Mouse (Mus musculus): ENCODE results near the gene Ifnab.

The Ifnab gene

DNA sequence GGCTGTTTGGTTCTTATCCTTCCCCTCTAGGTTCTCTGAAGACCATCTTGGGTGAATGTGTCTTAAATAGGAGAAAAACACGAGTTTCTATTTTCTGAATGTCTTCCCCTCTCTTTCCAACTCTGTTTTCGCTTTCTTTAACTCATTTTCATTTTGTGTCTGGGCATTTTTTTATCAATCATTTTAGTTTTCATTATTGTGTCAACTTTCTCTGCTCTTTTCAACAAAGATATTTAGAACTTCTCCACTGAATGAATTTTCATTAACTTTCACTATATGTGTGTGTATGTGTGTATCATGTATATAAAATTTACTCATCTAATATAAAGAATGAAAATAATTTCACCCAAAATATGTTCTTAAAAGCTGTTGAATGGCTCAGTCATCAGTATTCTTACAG, at the start of gene Ifnab:
Ifnab (minus strand) TSS at position 101 of the 400 bp plus-strand sequence.
- no peak for DNase-seq

DNA sequence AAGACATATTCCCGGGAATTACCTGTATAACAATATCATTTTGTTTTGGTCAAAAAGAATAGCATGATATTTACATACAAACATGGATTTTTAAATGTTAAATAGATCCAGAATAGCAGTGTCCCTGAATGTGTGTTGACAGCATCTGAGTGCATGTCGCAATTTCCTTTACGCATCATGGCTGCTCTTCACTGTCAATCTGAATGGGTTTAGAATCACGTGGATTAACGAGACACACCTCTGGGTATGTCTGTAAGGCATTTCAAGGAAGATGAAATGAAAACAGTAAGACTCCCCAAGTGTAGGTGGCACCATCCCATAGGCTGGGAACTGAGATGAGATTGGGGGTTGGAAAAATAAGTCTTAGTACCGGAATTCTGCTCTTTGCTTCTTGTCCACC, 47.9 kb upstream of the Ifnab start:
- no peak for DNase-seq

DNA sequence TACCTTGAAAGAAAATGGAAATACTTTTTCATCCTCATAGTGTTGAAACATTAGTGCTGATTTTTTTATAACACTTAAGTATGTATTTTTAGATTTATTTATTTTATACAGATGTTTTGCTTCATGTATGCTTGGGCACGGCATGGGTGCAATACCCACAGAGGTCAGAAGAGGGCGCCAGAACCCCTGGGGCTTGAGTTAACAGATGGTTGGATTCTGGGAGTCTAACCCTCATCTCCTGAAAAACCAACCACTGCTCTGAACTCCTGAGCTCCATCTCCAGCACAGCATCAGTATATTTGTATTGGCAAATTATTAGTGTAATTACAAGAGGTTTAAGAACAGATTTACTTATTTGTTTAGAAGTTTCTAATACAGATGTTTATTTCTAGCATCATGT, 47.3 kb upstream of the Ifnab start:
- DNase-seq: peak; percentile 63 to 75

DNA sequence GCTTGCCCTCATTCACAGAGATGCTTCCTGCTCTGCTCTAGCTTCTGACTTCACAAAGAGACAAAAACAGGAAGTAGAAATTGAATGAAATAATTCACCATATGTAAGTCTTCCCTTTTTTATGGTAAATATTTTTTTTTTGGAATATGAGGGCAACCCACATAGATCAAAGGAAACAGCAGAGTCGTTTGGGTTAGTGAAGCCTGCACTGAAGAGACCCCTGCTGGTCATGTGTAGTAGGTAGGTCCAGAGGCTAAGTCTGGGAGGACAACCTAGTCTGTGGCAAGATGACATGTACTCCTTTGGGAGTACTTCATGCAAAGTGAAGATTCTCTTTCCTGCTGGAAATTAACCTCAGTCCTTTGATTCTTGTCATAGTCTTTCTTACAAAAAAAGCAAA, 36.2 kb upstream of the Ifnab start:
- DNase-seq: peak; percentile 44 to 45

DNA sequence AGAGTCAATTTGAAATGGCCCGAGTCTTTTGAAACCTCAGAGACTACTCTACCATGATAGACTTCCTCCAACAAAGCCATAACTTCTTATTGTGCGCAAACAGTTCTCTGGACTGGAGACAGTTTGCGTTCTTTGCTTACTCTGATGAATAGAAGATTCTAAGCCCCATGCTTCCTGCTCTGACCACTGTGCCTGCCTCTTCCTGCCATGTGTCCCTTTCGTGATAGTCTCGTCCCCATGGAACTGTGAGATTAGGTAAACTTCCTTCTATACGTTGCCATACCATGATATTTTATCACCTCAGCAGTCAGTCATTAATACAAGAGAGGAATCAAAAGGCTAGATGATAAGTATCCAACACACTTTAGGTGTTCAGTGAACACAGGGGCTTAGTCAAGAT, 35.6 kb upstream of the Ifnab start:
- DNase-seq: no peak

DNA sequence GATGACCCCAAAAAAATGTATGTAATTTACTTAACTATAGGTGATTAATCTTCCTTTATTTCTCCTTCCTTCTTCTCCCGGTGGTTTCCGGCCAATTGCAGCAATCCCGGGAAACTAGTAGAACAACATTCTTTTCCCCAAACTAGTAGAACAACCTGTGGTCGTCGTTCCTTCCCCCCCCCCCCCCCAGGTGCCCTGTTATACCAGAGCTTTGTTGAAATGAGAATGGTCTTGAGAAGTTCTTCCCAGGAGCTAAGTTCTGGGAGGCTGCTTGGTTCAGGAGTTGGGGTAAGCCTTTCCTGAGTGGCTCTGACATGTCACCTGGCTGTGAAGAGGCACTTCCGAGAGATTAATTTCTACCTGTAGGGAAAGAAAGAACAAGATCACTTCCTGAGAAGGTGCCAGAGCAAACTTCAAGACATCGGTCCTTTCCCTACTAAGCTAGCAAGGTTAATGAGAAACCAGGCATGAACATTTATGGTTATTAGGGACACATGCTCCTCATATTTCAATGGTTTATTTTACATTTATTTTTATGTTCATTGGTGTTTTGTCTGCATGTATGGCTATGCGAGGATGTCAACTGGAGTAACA, 32.4 kb upstream of the Ifnab start:
- DNase-seq: no peak

GRCm38 (mm10) chr4:88721791-88722721, 30.9 kb upstream of the Ifnab start, which contains the start of the genes Gm26566 and Klhl9:
Gene Gm26566 (plus strand): TSS chr4:88721805.
Gene Klhl9 (minus strand): TSS chr4:88722465.
- peak; percentile 87 to 89 for DNase-seq

DNA sequence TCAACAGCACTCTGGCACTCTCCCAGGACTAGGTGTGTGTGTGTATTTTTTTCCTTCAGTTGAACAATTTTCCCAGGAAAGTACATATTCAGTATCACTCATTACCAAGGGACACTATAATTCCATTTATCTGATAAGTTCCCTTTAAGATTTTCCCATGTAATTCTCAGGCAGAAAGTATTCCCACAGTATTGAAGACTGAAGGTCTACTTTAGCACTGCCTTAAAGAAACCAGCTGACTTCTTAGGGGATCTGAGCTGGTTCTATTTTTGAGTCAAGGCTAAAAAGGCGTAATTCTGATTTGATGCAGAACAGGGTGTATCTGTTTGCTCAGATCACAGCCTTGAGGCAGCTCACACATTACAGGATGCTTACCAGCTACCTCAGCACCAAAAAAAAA, 27.6 kb upstream of the Ifnab start:
- no peak for DNase-seq

DNA sequence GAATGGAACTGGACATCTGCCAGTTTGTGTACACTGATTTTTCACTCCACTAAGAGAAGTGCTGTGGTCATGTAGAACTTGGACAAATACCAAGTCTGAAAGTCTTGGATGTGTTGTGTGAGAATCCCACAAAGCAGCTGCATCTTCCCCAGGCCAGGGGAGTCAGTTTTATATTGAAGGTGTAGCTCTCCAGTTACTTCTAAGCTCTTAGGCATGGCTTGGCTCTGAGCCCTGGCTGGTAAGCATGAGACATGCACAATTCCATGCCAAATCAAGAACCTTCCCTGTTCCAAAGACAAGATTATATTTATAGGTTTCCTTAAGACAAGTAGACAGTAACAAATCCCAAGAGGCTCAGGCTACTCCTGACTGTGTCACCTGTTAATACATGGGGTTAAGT, 23.9 kb upstream of the Ifnab start:
- no peak for DNase-seq

- DNase-seq: no peak
Measured at GRCm38 (mm10) chr4:88714281-88714680, 23.1 kb upstream of the Ifnab start.

DNA sequence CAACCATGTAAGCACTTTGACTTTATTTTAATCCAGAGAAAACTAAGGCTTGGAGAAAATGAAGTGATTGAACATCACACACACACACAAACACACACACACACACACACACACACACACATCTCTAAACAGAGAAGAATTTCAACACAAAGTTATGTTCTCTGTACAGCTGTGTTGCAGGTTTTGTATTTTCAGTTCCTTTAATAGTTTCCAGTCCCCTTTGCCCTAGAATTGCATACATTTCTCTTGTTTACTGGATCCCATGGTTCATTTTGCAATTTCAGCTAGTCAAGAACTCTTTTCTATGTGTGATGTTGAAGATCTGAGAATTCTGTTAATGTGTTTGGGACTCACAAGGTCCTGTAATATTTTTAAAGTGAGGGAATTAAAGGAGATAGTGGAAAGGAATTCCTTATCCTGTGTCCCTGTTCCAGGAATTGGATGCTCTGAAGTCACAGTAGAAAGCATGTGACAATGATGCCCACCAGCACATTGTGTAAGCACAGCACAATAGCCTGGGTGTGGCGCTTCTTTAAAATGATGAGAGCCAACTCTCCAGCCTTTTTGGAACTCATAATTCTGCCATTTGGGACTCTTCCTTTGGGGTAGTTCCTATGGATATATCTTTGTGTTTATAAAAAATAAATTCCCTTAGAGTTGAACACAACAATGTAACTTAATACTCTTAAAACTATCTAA, 16.1 kb upstream of the Ifnab start:
- no peak for DNase-seq

DNA sequence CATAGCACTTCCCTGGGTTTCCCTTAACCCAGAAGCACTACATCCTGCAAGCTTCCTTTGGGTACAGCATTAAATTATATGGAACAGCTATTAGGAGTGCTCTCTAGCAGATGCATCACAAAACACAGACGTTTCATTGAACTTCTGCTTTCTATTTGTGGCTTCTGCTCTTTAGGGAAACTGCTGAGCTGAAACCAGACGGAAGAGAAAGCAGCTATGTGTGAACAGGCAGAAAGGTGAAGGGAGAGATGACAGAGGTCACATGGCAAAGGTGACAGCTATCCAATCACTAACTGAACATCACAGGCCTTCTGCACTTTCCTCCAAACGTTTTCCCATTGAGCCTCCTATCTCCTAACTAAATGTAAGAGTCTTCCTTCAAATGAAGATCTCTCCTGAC, 14.8 kb upstream of the Ifnab start:
- DNase-seq: no peak

- DNase-seq: no peak
Measured at GRCm38 (mm10) chr4:88699301-88699700, 8.1 kb upstream of the Ifnab start.

- no peak for DNase-seq
Measured at GRCm38 (mm10) chr4:88698781-88699180, 7.6 kb upstream of the Ifnab start.

DNA sequence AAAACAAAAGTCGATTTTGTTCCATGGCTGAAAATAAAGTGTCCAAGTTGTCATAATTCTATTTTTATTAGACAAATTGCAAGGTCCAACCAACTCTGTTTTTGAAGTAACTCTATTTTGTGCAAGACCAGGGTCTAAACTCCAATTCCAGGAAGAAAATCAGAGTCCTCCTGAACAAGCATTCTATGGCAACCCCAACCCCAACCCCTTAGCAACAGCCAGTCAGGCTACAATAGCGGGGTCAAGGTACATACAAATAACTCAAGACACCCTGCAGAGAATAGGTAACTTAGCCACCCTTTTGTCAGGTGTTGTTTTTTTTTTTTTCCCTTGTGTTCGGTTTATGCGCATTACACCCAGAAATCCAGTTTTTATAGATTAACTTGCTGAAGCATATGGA, 6.6 kb upstream of the Ifnab start:
- DNase-seq: no peak

- DNase-seq: no peak
Measured at GRCm38 (mm10) chr4:88697108-88697507, 5.9 kb upstream of the Ifnab start.

- DNase-seq: peak; percentile 63 to 68
Measured at GRCm38 (mm10) chr4:88696237-88696884, 5.2 kb upstream of the Ifnab start.

DNA sequence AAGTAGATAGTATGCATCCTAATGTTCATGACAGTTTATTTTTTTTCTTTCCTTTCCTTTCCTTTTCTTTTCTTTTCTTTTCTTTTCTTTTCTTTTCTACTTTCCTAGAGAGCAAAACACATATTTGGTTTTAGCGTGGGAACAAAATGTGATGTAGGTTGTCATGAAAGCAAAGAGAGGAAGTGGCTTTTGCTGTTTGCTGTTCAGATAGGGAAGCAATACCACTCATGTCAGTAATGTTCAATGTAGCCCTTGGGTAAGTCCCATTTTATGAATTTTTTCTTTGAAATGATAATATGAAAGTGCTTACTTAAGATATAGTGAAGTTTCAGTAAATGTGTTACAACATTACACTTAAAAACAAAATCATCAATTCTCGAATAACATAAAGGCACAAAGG, 2.2 kb upstream of the Ifnab start:
- DNase-seq: no peak

DNA sequence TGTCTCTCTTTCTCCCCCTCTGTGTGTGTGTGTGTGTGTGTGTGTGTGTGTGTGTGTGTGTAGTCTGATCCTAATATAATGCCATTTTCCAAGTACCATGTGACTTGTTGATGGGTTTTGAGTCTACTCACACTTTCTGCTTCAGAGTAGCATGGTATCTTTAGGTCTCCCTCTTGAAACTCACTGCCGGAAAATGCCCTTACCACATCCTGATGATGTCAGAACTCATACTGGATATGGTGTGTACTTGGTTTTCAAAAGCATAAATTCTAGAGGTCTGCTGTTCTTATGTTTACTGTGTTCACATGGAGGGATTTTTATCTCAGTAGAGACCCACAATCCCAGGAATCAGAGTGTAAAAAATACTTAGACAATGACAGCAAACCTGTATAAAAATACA, 1.4 kb upstream of the Ifnab start:
- DNase-seq: no peak

- no peak for DNase-seq
Measured at GRCm38 (mm10) chr4:88683812-88684211, 7.3 kb downstream of the Ifnab start, which contains the start of gene Ifna2. Gene Ifna2 (minus strand): TSS chr4:88683912.

DNA sequence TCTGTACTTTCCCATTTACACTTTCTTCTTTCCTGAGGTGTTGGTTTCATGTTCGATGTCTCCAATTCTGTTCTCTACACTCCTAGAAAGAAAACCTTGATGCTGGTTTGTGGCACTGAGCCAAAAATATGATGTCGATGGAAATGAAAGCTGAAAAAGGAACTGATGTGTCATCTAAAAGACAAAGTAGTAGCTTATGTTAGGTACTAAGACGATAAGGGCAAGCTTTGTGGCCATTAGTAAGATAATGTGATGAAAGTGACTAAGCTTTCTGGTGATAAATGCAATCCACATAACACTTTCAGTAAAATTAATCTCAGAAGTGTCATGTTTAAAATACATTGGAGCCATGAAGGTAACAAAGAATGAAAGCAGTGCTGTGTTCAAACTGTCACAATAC, 9.8 kb downstream of the Ifnab start:
- no peak for DNase-seq

GRCm38 (mm10) chr4:88680362-88680761, 10.8 kb downstream of the Ifnab start:
- DNase-seq: peak in 1 of 2 experiments; percentile 29

GRCm38 (mm10) chr4:88676824-88677223, 14.3 kb downstream of the Ifnab start, which contains the start of gene Ifna16:
Gene Ifna16 (minus strand): TSS chr4:88676924.
- no peak for DNase-seq

Data from thymus, postnatal 36 days (tissue).